Mouse (Mus musculus): Measurements from ENCODE around the gene Clec12a. TPM values are rescaled to one million over a fixed set of nuclear protein-coding genes. Genes with fewer than 3 reads are reported as not detected.

Clec12a gene
- polyA plus RNA-seq, 1 experiment from 2014 or later = 0.04 TPM

GRCm38 (mm10) chr6:129403391-129403790 is 60.9 kb downstream of the Clec12a start:
- ChIA-PET POLR2A (no interaction called here), CTCF (no interaction called here)
- in situ Hi-C loops (cut with MboI; ENCODE audit: low pct_unique_long_range_greater_than_20kb) = no loop called here
- ATAC-seq (no peak), DNase-seq (ENCODE audit: low read depth, low spot score) (no peak)
- no peak for TF ChIP-seq CTCF (IDR thresholded peaks at IDR 0.05)
- H3K27me3 ChIP-seq = peaks cover 83% of the 10 kb centered on the region

- ATAC-seq (no peak), DNase-seq (ENCODE audit: low read depth, low spot score) (no peak)
- in situ Hi-C loops (cut with MboI; ENCODE audit: low pct_unique_long_range_greater_than_20kb) = no loop called here
- no peak for TF ChIP-seq CTCF (IDR thresholded peaks at IDR 0.05)
- H3K27me3 ChIP-seq = peaks cover 86% of the 10 kb centered on the region
- POLR2A ChIA-PET = no interaction called here
- CTCF ChIA-PET = no interaction called here
Measured at GRCm38 (mm10) chr6:129405999-129406398, 63.5 kb downstream of the Clec12a start.

GRCm38 (mm10) chr6:129407324-129407723 is 64.8 kb downstream of the Clec12a start:
- peaks cover 80% of the 10 kb centered on the region for H3K27me3 ChIP-seq
- ChIA-PET CTCF (interaction anchor here (1.6 kb wide), 1 partner anchor 14 kb away, joined by 3 read pairs; no protein-coding TSS in a partner anchor), POLR2A (interaction anchor here (0.7 kb wide), 1 partner anchor 37 kb away, joined by 3 read pairs; no protein-coding TSS in a partner anchor)
- no peak for TF ChIP-seq CTCF (IDR thresholded peaks at IDR 0.05)
- ATAC-seq (no peak), DNase-seq (ENCODE audit: low read depth, low spot score) (no peak)
- in situ Hi-C loops (cut with MboI; ENCODE audit: low pct_unique_long_range_greater_than_20kb) = no loop called here

GRCm38 (mm10) chr6:129408562-129408961 is 66.1 kb downstream of the Clec12a start, which contains the start of gene Clec9a:
Gene Clec9a (plus strand): TSS chr6:129408862.
- in situ Hi-C loops (cut with MboI; ENCODE audit: low pct_unique_long_range_greater_than_20kb) = no loop called here
- CTCF ChIA-PET = no interaction called here
- POLR2A ChIA-PET = no interaction called here
- TF ChIP-seq CTCF (IDR thresholded peaks at IDR 0.05) = no peak
- ATAC-seq = no peak
- H3K27me3 ChIP-seq = peaks cover 72% of the 10 kb centered on the region
- DNase-seq (ENCODE audit: low read depth, low spot score) = no peak

GRCm38 (mm10) chr6:129414177-129414576 is 71.7 kb downstream of the Clec12a start:
- no peak for ATAC-seq
- CTCF ChIA-PET = no interaction called here

More at GRCm38 (mm10) chr6:129414177-129414576, 71.7 kb downstream of the Clec12a start:
- in situ Hi-C loops (cut with MboI; ENCODE audit: low pct_unique_long_range_greater_than_20kb) = no loop called here
- POLR2A ChIA-PET = no interaction called here
- no peak for DNase-seq (ENCODE audit: low read depth, low spot score)
- H3K27me3 ChIP-seq = peaks cover 32% of the 10 kb centered on the region
- no peak for TF ChIP-seq CTCF (IDR thresholded peaks at IDR 0.05)

Other genes starting within 250 kb of the Clec12a start
- not detected for gene Clec2e, start 241.8 kb upstream of the Clec12a start, polyA plus RNA-seq (2021)
- 26.9 TPM for gene Clec2d, start 162.1 kb upstream of the Clec12a start, polyA plus RNA-seq (2021)
- not detected for gene Cd69, start 67.3 kb upstream of the Clec12a start, polyA plus RNA-seq (2021)
- gene 4922502D21Rik, start 10.9 kb upstream of the Clec12a start, polyA plus RNA-seq (2021) = not detected
- gene Clec12b, start 43.2 kb downstream of the Clec12a start, polyA plus RNA-seq (2021) = not detected
- not detected for gene Clec1b, start 54.6 kb downstream of the Clec12a start, polyA plus RNA-seq (2021)
- gene Clec9a, start 66.2 kb downstream of the Clec12a start, polyA plus RNA-seq (2021) = not detected
- gene Clec1a, start 109.3 kb downstream of the Clec12a start, polyA plus RNA-seq (2021) = not detected
- gene Olr1, start 164.5 kb downstream of the Clec12a start, polyA plus RNA-seq (2021) = not detected
- 0.19 TPM for gene Tmem52b, start 169.9 kb downstream of the Clec12a start, polyA plus RNA-seq (2021)
- 203 TPM for gene Gabarapl1, start 190.5 kb downstream of the Clec12a start, polyA plus RNA-seq (2021)
- not detected for gene Klre1, start 235.2 kb downstream of the Clec12a start, polyA plus RNA-seq (2021)
- not detected for gene Klrd1, start 249.1 kb downstream of the Clec12a start, polyA plus RNA-seq (2021)

Measured in Patski (cell line).